Mouse (Mus musculus) Muller cell, postnatal 12 days (primary cell): ENCODE results near the gene Tnfaip8l3.

ENCODE experiments used
- DNase-seq: peaks from one replicate; pipeline ENCODE4 v3.0.0-alpha.2; 2015; ENCODE audit errors: inconsistent ontology term

Tnfaip8l3 gene

DNA sequence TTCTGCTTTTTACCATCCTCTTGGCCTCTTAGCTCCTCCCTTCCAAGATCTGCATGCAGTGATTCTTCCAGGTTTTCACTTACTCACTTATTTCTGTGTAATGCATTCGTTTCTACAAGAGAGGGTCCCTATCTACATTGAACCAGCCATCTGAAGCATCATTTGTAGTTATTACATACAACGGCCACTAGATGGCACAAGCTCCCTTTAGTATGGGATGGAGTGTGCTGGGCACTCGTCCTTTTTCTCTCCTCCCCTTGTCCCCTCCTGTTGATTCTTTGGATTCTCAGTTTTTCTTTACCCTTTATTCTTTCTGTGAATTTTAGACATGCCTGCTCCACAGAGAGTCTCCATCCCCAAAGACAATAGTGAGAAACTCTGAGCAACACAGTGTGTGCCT is 77.3 kb downstream of the Tnfaip8l3 start:
- DNase-seq, result peak; percentile 42

GRCm38 (mm10) chr9:53986972-53987371 is 81.2 kb downstream of the Tnfaip8l3 start:
- DNase-seq, result peak; percentile 48

- DNase-seq, result peak; percentile 38
Measured at GRCm38 (mm10) chr9:53984868-53985267, 83.3 kb downstream of the Tnfaip8l3 start.

- DNase-seq, result peak; percentile 83
Measured at GRCm38 (mm10) chr9:53975122-53975518, 93.1 kb downstream of the Tnfaip8l3 start, which contains the start of gene Elmod1. Gene Elmod1, minus strand, starts transcription at chr9:53975301.

DNA sequence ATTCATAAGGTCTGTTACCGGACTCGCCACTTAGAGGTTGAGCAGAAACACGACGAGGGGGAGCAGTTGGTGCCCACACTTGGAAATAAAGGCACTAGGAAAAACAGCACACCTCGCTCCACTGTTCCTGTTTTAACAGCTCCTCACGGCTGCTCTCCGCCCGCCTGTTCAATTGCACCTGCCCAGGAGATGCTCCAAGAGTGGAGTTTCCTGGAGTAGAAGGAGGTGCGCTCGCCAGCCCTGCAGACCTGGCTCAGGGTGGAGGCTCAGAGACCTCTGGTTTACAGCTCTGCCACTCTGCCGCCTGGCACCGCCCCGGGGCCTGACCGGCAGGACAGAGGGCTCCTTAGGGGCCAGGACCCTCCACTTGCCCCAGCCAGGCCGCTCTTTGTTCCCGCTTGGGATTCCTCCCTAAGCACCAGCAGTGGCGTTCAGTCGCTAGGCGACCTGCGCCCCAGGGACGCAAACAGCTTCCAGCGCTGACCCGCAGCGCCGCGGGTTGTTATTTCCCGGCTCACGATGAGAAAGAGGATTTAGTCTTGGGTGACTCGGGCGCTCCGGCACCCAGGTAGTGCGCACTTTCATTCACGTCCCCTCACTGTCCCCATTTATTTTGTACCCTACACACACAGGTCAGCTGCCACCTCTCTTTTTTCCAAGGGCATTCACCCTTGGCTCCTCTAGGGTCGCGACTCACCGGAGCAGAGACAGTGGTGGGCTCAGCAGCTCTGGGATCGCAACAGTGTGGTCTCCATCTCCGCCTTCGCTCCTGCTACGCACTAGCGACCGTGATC is 93.7 kb downstream of the Tnfaip8l3 start:
- peak; percentile 47 for DNase-seq

DNA sequence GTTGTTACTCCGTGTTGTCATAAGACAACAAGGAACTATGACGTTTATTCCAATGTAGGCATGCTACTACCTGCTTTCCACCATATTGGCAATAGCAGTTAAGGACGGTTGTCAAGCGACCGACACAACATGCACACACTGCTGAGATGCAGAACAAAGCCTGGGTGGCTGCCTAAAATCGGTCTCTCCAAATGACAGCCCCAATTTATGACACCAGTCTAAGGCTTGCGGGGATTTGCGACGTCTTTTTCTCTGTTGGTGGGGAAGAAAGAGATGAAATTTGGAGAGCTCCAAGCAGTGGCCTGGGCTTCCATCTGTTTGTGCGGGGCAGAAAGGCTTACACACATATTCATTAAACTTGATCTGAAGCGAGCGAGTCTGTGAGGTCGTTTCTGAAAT is 94.3 kb downstream of the Tnfaip8l3 start:
- DNase-seq, result no peak
